Mouse (Mus musculus) kidney, postnatal 0 days (tissue): ENCODE measurements around the gene Egr4. TPM values are rescaled to one million over a fixed set of nuclear protein-coding genes. Genes with fewer than 3 reads are reported as not detected.

Experiments
- ATAC-seq: fragments of 200-750 bp; cut with Nextera tagmentation; replicated peaks from 2 replicates; pipeline ENCODE4 v1.8.0; 2017; ENCODE audit warnings: low read depth, moderate number of reproducible peaks, moderate TSS enrichment, moderate library complexity; ENCODE audit not compliant: low FRiP score
- DNase-seq: peaks from one replicate; pipeline ENCODE4 v3.0.0-alpha.2; 2016; ENCODE audit warnings: low spot score
- H3K27ac ChIP-seq: fragments of 300-500 bp; sonication (generic); 2 replicates; pipeline ENCODE4 v1.5.1; 2014; ENCODE audit warnings: mild to moderate bottlenecking
- H3K27me3 ChIP-seq: fragments of 300-500 bp; sonication (generic); 2 replicates; pipeline ENCODE4 v1.6.1; 2014; ENCODE audit warnings: low read length, mixed read lengths; ENCODE audit not compliant: insufficient read depth
- H3K36me3 ChIP-seq: fragments of 300-500 bp; sonication (generic); 2 replicates; pipeline ENCODE4 v1.6.1; 2014; ENCODE audit warnings: low read length, mixed read lengths; ENCODE audit not compliant: insufficient read depth
- H3K4me1 ChIP-seq: fragments of 300-500 bp; sonication (generic); replicated peaks from 2 replicates; pipeline ENCODE4 v1.6.1; 2014; ENCODE audit warnings: antibody characterized with exemption, low read length, mixed read lengths; ENCODE audit not compliant: insufficient read depth
- H3K4me2 ChIP-seq: fragments of 300-500 bp; sonication (generic); 2 replicates; pipeline ENCODE4 v1.6.1; 2014; ENCODE audit warnings: mild to moderate bottlenecking, low read length, moderate library complexity, mixed read lengths
- H3K4me3 ChIP-seq: fragments of 300-500 bp; sonication (generic); replicated peaks from 2 replicates; pipeline ENCODE4 v1.5.1; 2014; ENCODE audit warnings: low read depth, low read length
- H3K9ac ChIP-seq: fragments of 300-500 bp; sonication (generic); 2 replicates; pipeline ENCODE4 v1.6.1; 2014; ENCODE audit warnings: low read depth, low read length
- H3K9me3 ChIP-seq: fragments of 300-500 bp; sonication (generic); replicated peaks from 2 replicates; pipeline ENCODE4 v1.6.1; 2016; ENCODE audit warnings: low read length, inconsistent platforms, mixed read lengths
- CTCF ChIP-seq: IDR thresholded peaks from 2 replicates; pipeline ENCODE4 v1.5.1; 2016; ENCODE audit warnings: antibody characterized with exemption, low read depth, mild to moderate bottlenecking, moderate library complexity
- WGBS: fragments of 180-500 bp; shearing (Covaris S2); extraction: QIAGEN DNeasy Blood & Tissue Kit; methylation state at CpG from one replicate; pipeline ENCODE4 v1.1.7; 2014; 5-methylcytosine and 5-hydroxymethylcytosine counted together
- polyA plus RNA-seq: library from polyadenylated mRNA; unstranded; fragments of >200 nt; fragmentation: Nextera tagmentation; extraction: Ambion mirVana; gene quantifications from 2 replicates; pipeline ENCODE4 v1.2.1, GENCODE M21; 2015

Gene Egr4
- polyA plus RNA-seq, 1 experiment from 2014 or later, result not detected

- ATAC-seq, result no peak
- no peak overlapping the region for H3K27ac ChIP-seq
- no peaks in the 10 kb centered on the region for H3K36me3 ChIP-seq
- no peak for DNase-seq
- H3K4me1 ChIP-seq, result no peaks in the 10 kb centered on the region
- H3K27me3 ChIP-seq, result no peaks in the 10 kb centered on the region; the same call in 1 of the 2 replicates
- no peak overlapping the region for H3K9ac ChIP-seq
- H3K4me2 ChIP-seq, result no peak overlapping the region
- WGBS, result 87% methylated on average over 5 of the region's 5 CpGs
- no peak for TF ChIP-seq CTCF
- H3K9me3 ChIP-seq, result no peaks in the 10 kb centered on the region
- no peak overlapping the region for H3K4me3 ChIP-seq
These were observed 8.6 kb upstream of the Egr4 start for GRCm38 (mm10) chr6:85522026-85522425.

GRCm38 (mm10) chr6:85518091-85518693 lies 4.8 kb upstream of the Egr4 start:
- H3K9me3 ChIP-seq, result no peaks in the 10 kb centered on the region
- H3K4me3 ChIP-seq, result no peak overlapping the region
- no peak overlapping the region for H3K27ac ChIP-seq
- H3K4me1 ChIP-seq, result no peaks in the 10 kb centered on the region
- no peaks in the 10 kb centered on the region for H3K36me3 ChIP-seq
- TF ChIP-seq CTCF, result no peak
- no peak overlapping the region for H3K9ac ChIP-seq
- no peak overlapping the region for H3K4me2 ChIP-seq
- ATAC-seq (no peak), DNase-seq (no peak)
- WGBS, result 63% methylated on average over 5 of the region's 5 CpGs
- peaks cover 29% of the 10 kb centered on the region for H3K27me3 ChIP-seq

GRCm38 (mm10) chr6:85515941-85516340 lies 2.6 kb upstream of the Egr4 start:
- ATAC-seq, result no peak
- DNase-seq, result no peak
- peaks cover 52% of the 10 kb centered on the region for H3K27me3 ChIP-seq

GRCm38 (mm10) chr6:85512577-85513530 lies 535 bp downstream of the Egr4 start:
- no peaks in the 10 kb centered on the region for H3K9me3 ChIP-seq
- WGBS, result 2% methylated on average over 89 of the region's 90 CpGs
- H3K27ac ChIP-seq, result no peak overlapping the region
- peak overlapping the region; percentile 73 for H3K4me2 ChIP-seq
- peaks cover 64% of the 10 kb centered on the region for H3K27me3 ChIP-seq
- DNase-seq, result no peak
- H3K36me3 ChIP-seq, result no peaks in the 10 kb centered on the region
- H3K4me1 ChIP-seq, result no peaks in the 10 kb centered on the region; the same call in 1 of the 2 replicates
- H3K9ac ChIP-seq, result no peak overlapping the region
- ATAC-seq, result no peak
- H3K4me3 ChIP-seq, result peak overlapping the region; percentile 41
- no peak for TF ChIP-seq CTCF

More at GRCm38 (mm10) chr6:85515941-85516340, 2.6 kb upstream of the Egr4 start:
- Histone ChIP-seq H3K4me1 (no peaks in the 10 kb centered on the region; the same call in 1 of the 2 replicates), H3K9ac (no peak overlapping the region), H3K4me3 (no peak overlapping the region), H3K27ac (no peak overlapping the region), H3K36me3 (no peaks in the 10 kb centered on the region), H3K9me3 (no peaks in the 10 kb centered on the region), H3K4me2 (no peak overlapping the region)
- 65% methylated on average over 4 of the region's 4 CpGs for WGBS
- no peak for TF ChIP-seq CTCF

- Histone ChIP-seq H3K4me1 (no peaks in the 10 kb centered on the region; the same call in 1 of the 2 replicates), H3K36me3 (no peaks in the 10 kb centered on the region), H3K9ac (no peak overlapping the region), H3K4me3 (peak overlapping the region; percentile 20), H3K27me3 (peaks cover 64% of the 10 kb centered on the region), H3K27ac (no peak overlapping the region), H3K4me2 (peak overlapping the region; percentile 40), H3K9me3 (no peaks in the 10 kb centered on the region)
- ATAC-seq (no peak), DNase-seq (no peak)
- 1% methylated on average over 29 of the region's 36 CpGs for WGBS
- no peak for TF ChIP-seq CTCF
These were observed 1.3 kb downstream of the Egr4 start for GRCm38 (mm10) chr6:85512056-85512440.

- ATAC-seq, result no peak
- no peak overlapping the region for H3K9ac ChIP-seq
- H3K4me3 ChIP-seq, result peak overlapping the region; percentile 20
- H3K4me2 ChIP-seq, result peak overlapping the region; percentile 40
- WGBS, result under 1% methylated on average over 85 of the region's 88 CpGs
- H3K4me1 ChIP-seq, result no peaks in the 10 kb centered on the region; the same call in 1 of the 2 replicates
- H3K36me3 ChIP-seq, result no peaks in the 10 kb centered on the region
- H3K27ac ChIP-seq, result no peak overlapping the region
- peaks cover 64% of the 10 kb centered on the region for H3K27me3 ChIP-seq
- TF ChIP-seq CTCF, result no peak
- DNase-seq, result peak; percentile 74
- no peaks in the 10 kb centered on the region for H3K9me3 ChIP-seq
These were observed 1.9 kb downstream of the Egr4 start for GRCm38 (mm10) chr6:85511286-85512055.
